Mouse (Mus musculus): Measurements from ENCODE around the gene Prpf4. TPM values are rescaled to one million over a fixed set of nuclear protein-coding genes. Genes with fewer than 3 reads are reported as not detected.

The Prpf4 gene
- polyA plus RNA-seq, 1 experiment from 2014 or later = 16.5 TPM

DNA sequence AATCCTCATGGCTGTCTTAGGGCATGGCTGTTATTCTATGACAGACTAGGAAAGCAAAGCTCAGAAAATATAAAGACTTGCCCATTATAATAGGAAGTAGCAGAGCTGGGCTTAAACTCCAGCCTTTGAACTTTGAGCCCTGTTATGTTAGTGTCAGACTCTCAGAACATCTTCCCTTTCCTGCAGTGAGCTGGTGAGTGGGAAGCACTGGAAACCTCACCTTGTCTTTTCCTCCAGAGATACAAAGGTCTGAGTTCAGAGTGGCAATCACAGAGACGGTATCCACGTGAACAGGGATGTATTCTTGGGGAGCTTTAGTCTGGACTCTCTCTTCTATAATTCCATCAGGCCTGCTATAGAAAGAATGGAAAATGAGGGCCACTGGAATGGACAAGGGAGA, 54.5 kb downstream of the Prpf4 start:
- WGBS = 93% methylated on average over 2 of the region's 2 CpGs
- Histone ChIP-seq H3K4me3 (no peak overlapping the region), H3K4me1 (no peaks in the 10 kb centered on the region), H3K4me2 (no peak overlapping the region), H3K9me3 (no peaks in the 10 kb centered on the region), H3K27me3 (replicated peaks) (no peaks in the 10 kb centered on the region), H3K36me3 (replicated peaks) (peaks cover 3% of the 10 kb centered on the region; the same call in 1 of the 2 replicates), H3K27ac (no peak overlapping the region), H3K9ac (no peak overlapping the region)
- no peak for ATAC-seq (replicated peaks)

DNA sequence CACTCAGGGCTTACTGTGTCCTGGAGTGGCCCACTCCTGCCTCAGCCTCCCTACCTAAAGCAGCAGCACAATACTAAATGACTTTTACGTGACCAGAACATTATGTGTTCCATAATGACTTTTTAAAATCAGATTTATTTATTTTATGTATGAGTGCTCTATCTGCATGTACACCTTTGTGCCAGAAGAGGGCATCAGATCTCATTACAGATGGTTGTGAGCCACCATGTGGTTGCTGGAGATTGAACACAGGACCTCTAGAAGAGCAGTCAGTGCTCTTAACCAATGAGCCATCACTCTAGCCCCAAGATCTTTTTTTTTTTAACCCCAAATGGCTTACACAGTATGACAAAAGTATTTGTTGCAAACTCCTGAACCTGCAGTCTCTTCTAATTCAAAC, 59.6 kb downstream of the Prpf4 start:
- no peaks in the 10 kb centered on the region for H3K27me3 ChIP-seq (replicated peaks)
- no peak overlapping the region for H3K4me2 ChIP-seq
- H3K36me3 ChIP-seq (replicated peaks) = no peaks in the 10 kb centered on the region; the same call in 1 of the 2 replicates
- no peak overlapping the region for H3K27ac ChIP-seq
- H3K9me3 ChIP-seq = no peaks in the 10 kb centered on the region
- ATAC-seq (replicated peaks) = no peak
- no peak overlapping the region for H3K4me3 ChIP-seq
- no peak overlapping the region for H3K9ac ChIP-seq
- 91% methylated on average over 1 of the region's 1 CpGs for WGBS
- peaks cover 7% of the 10 kb centered on the region; the same call in 1 of the 2 replicates for H3K4me1 ChIP-seq

DNA sequence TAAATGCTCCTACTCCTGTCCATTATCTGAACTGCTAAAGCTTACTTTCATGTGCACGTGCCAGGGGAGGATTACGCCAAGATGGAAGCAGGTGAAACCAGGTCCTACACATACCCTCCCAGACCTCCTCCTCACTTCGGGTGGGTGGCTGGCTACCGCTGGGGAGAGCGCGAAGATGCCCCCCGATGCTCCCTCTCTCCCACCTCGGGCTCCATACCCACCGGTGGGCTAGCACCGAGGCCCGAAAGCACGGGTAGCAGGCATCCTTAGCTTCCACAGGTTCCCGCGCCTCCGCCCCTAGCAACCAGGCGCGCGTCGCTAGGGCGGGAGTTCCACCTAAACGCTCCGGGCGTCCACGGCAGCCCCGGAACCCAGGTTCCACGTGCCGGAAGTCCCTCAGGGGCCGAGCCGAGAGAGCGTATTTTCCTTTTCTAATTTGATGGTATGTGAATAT, 62.0 kb downstream of the Prpf4 start, which contains the start of gene Wdr31:
Wdr31 (minus strand) TSS at position 299 of the 454 bp plus-strand sequence.
- H3K4me3 ChIP-seq = peak within 1 kb of the TSS; percentile 66
- ATAC-seq (replicated peaks) = peak; percentile 98
- H3K4me1 ChIP-seq = peaks cover 7% of the 10 kb centered on the region; the same call in 1 of the 2 replicates
- H3K27ac ChIP-seq = peak within 1 kb of the TSS; percentile 74
- no peaks in the 10 kb centered on the region for H3K9me3 ChIP-seq
- WGBS = under 1% methylated on average over 30 of the region's 30 CpGs
- no peaks in the 10 kb centered on the region for H3K27me3 ChIP-seq (replicated peaks)
- no peaks in the 10 kb centered on the region for H3K36me3 ChIP-seq (replicated peaks)
- H3K4me2 ChIP-seq = peak within 1 kb of the TSS; percentile 69
- H3K9ac ChIP-seq = peak within 1 kb of the TSS; percentile 68

DNA sequence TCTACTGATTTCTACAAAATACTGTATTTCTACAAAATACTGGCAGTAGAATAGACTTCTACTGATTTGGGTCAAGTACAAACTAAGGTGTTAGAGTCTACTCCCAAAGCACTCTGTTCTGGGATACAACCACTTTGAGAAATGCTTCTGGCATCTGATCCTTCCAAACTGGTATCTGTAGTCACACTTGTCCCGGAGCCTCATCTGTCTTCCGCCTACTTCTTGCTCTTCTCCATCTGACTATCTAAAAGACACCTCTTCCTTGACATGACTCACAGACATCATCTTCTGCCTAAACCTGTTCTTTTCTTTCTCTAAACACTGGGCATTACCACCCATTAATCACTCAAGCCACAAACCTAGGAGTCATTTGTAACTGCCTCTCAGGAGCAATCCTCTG, 63.5 kb downstream of the Prpf4 start:
- ATAC-seq (replicated peaks) = no peak
- peaks cover 7% of the 10 kb centered on the region; the same call in 1 of the 2 replicates for H3K4me1 ChIP-seq
- H3K4me2 ChIP-seq = no peak overlapping the region
- WGBS = 97% methylated on average over 2 of the region's 2 CpGs
- no peak overlapping the region for H3K27ac ChIP-seq
- H3K27me3 ChIP-seq (replicated peaks) = no peaks in the 10 kb centered on the region
- no peaks in the 10 kb centered on the region for H3K36me3 ChIP-seq (replicated peaks)
- H3K9ac ChIP-seq = no peak overlapping the region
- no peaks in the 10 kb centered on the region for H3K9me3 ChIP-seq
- H3K4me3 ChIP-seq = no peak overlapping the region

DNA sequence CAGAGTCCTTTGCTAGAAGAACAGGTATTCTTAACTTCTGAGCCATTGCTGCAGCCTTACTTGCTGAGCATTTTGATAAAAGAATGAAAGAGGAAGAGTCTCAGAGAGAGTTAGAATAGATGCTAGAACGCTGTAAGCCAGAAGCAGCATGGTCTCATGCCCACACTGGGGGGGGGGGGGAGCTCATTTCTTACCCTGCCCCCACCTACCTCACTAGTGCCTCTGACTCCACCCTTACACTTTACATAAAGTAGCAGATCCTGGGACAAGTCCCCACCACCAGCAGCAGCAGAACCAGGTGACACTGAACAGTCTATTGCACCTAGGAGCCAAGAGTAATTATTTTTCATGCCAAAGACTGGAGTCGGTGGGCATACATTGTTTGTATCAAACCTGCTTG, 66.5 kb downstream of the Prpf4 start:
- H3K36me3 ChIP-seq (replicated peaks) = no peaks in the 10 kb centered on the region

DNA sequence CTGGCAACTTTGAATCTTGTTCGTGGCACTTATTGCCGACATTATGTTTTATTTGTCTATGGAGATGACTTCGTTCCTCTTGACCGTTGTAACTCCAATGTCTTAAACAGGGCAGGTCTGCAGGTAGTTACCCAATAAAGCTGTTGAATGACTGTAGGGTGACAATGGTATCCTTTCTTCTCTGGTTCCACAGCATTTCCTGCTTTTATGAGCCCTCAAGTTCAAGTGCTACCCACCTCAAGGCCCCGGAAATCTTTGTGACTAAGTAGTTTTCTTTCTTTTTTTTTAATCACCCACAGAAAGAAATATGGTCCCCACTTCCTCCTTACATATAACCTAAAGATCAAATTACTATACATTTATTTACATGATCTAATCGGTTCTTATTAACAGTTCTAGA, 67.2 kb downstream of the Prpf4 start:
- ATAC-seq (replicated peaks) = no peak

More for the DNA sequence above, 66.5 kb downstream of the Prpf4 start:
- H3K27me3 ChIP-seq (replicated peaks) = peaks cover 21% of the 10 kb centered on the region
- no peak overlapping the region for H3K4me2 ChIP-seq
- WGBS = 90% methylated on average over 2 of the region's 2 CpGs
- H3K27ac ChIP-seq = no peak overlapping the region
- H3K4me3 ChIP-seq = no peak overlapping the region
- peaks cover 13% of the 10 kb centered on the region for H3K4me1 ChIP-seq
- no peak for ATAC-seq (replicated peaks)
- no peaks in the 10 kb centered on the region for H3K9me3 ChIP-seq
- no peak overlapping the region for H3K9ac ChIP-seq

More for the DNA sequence above, 67.2 kb downstream of the Prpf4 start:
- peaks cover 23% of the 10 kb centered on the region for H3K27me3 ChIP-seq (replicated peaks)
- H3K9me3 ChIP-seq = no peaks in the 10 kb centered on the region
- no peak overlapping the region for H3K4me2 ChIP-seq
- peaks cover 11% of the 10 kb centered on the region for H3K4me1 ChIP-seq
- WGBS = 95% methylated on average over 6 of the region's 6 CpGs
- no peak overlapping the region for H3K27ac ChIP-seq
- no peaks in the 10 kb centered on the region for H3K36me3 ChIP-seq (replicated peaks)
- no peak overlapping the region for H3K4me3 ChIP-seq
- no peak overlapping the region for H3K9ac ChIP-seq

Other genes with a start within 250 kb of the Prpf4 start
- gene Zfp37, start 177.8 kb upstream of the Prpf4 start, polyA plus RNA-seq (2015; fragmentation: Nextera tagmentation; extraction: Ambion mirVana) = 31.4 and 31.6 TPM in 2 replicates
- 19.3 and 19.7 TPM in 2 replicates for gene Slc31a2, start 146.2 kb upstream of the Prpf4 start, polyA plus RNA-seq (2015; fragmentation: Nextera tagmentation; extraction: Ambion mirVana)
- gene Fkbp15, start 48.2 kb upstream of the Prpf4 start, polyA plus RNA-seq (2015; fragmentation: Nextera tagmentation; extraction: Ambion mirVana) = 20.9 and 23.0 TPM in 2 replicates
- gene Slc31a1, start 48.1 kb upstream of the Prpf4 start, polyA plus RNA-seq (2015; fragmentation: Nextera tagmentation; extraction: Ambion mirVana) = 34.6 and 36.8 TPM in 2 replicates
- gene Cdc26, start 155 bp upstream of the Prpf4 start, polyA plus RNA-seq (2015; fragmentation: Nextera tagmentation; extraction: Ambion mirVana) = 75.0 and 76.5 TPM in 2 replicates
- gene Rnf183, start 26.5 kb downstream of the Prpf4 start, polyA plus RNA-seq (2015; fragmentation: Nextera tagmentation; extraction: Ambion mirVana) = 0.20 and 0.21 TPM in 2 replicates
- gene Wdr31, start 62.1 kb downstream of the Prpf4 start, polyA plus RNA-seq (2015; fragmentation: Nextera tagmentation; extraction: Ambion mirVana) = 15.8 and 16.3 TPM in 2 replicates
- gene Bspry, start 71.3 kb downstream of the Prpf4 start, polyA plus RNA-seq (2015; fragmentation: Nextera tagmentation; extraction: Ambion mirVana) = 0.60 and 1.0 TPM in 2 replicates
- 12.7 and 14.5 TPM in 2 replicates for gene Hdhd3, start 94.7 kb downstream of the Prpf4 start, polyA plus RNA-seq (2015; fragmentation: Nextera tagmentation; extraction: Ambion mirVana)
- 71.2 and 72.1 TPM in 2 replicates for gene Alad, start 111.1 kb downstream of the Prpf4 start, polyA plus RNA-seq (2015; fragmentation: Nextera tagmentation; extraction: Ambion mirVana)
- gene Pole3, start 116.3 kb downstream of the Prpf4 start, polyA plus RNA-seq (2015; fragmentation: Nextera tagmentation; extraction: Ambion mirVana) = 58.9 and 62.2 TPM in 2 replicates
- gene 4933430I17Rik, start 116.6 kb downstream of the Prpf4 start, polyA plus RNA-seq (2015; fragmentation: Nextera tagmentation; extraction: Ambion mirVana) = 0.52 and 1.2 TPM in 2 replicates
- gene Rgs3, start 151.1 kb downstream of the Prpf4 start, polyA plus RNA-seq (2015; fragmentation: Nextera tagmentation; extraction: Ambion mirVana) = 76.6 and 80.1 TPM in 2 replicates